8 mouse cellular contexts compared by ENCODE assay signal in genomic region chr10:59970450-59971062, GRCm38 (mm10). TPM values are rescaled to one million over a fixed set of nuclear protein-coding genes. Genes with fewer than 3 reads are reported as not detected.
DNase-seq lines count a peak whose midpoint lies in the region; ATAC-seq and TF ChIP-seq lines count a peak whose summit lies in the region.

No protein-coding gene starts in this region.

- no peak for TF ChIP-seq CTCF in G1E (IDR thresholded peaks at IDR 0.05; ENCODE audit: low read depth, low read length)
- no peak for TF ChIP-seq CTCF in liver, postnatal 0 days (IDR thresholded peaks at IDR 0.05; ENCODE audit: low read depth)

- no peak for ATAC-seq in G1E (ENCODE audit: extremely low read depth, insufficient number of reproducible peaks, low FRiP score, poor library complexity, severe bottlenecking)
- ATAC-seq in heart, embryonic 16.5 days (replicated peaks; ENCODE audit: extremely low read depth, insufficient read depth, low FRiP score) = no peak
- ATAC-seq in liver, postnatal 0 days = no peak
- ATAC-seq in erythroblast, adult 5-6 weeks (replicated peaks; ENCODE audit: low FRiP score, poor library complexity, severe bottlenecking) = no peak

- H3K36me3 ChIP-seq in G1E (replicated peaks) = no peaks in the 10 kb centered on the region
- no peaks in the 10 kb centered on the region for H3K36me3 ChIP-seq in heart, embryonic 16.5 days (ENCODE audit: control insufficient read depth, insufficient read depth)
- H3K36me3 ChIP-seq in liver, postnatal 0 days (replicated peaks; ENCODE audit: insufficient read depth, low read length) = no peaks in the 10 kb centered on the region

- H3K4me1 ChIP-seq in G1E (ENCODE audit: insufficient read depth, low read depth, low read length) = peaks cover 54% of the 10 kb centered on the region
- peaks cover 63% of the 10 kb centered on the region for H3K4me1 ChIP-seq in heart, embryonic 16.5 days (ENCODE audit: control insufficient read depth, insufficient read depth, low read length)
- peaks cover 55% of the 10 kb centered on the region for H3K4me1 ChIP-seq in liver, postnatal 0 days (ENCODE audit: insufficient read depth)

- H3K4me3 ChIP-seq in G1E (ENCODE audit: low read depth, low read length) = peak overlapping the region; percentile 67; the same call in 1 of the 2 replicates
- peak overlapping the region; percentile 60 for H3K4me3 ChIP-seq in heart, embryonic 16.5 days (ENCODE audit: low read length)
- H3K4me3 ChIP-seq in liver, postnatal 0 days (ENCODE audit: low read depth, low read length) = peak overlapping the region; percentile 42

- peak; percentile 57 for DNase-seq in cerebellum, adult 11-12 months
- DNase-seq in cerebellum, postnatal 10 days = no peak
- DNase-seq in G1E (ENCODE audit: low spot score) = no peak
- DNase-seq in liver, postnatal 0 days = peak; percentile 15
- DNase-seq in ovary, postnatal 36 days (ENCODE audit: low spot score) = no peak
- DNase-seq in urinary bladder, postnatal 25 days (ENCODE audit: low spot score) = no peak

- peak overlapping the region; percentile 98 for H3K27ac ChIP-seq in heart, embryonic 16.5 days (ENCODE audit: low read length)
- peak overlapping the region; percentile 89 for H3K27ac ChIP-seq in liver, postnatal 0 days (ENCODE audit: low read depth)

- no peak for TF ChIP-seq EP300 in liver, postnatal 0 days (IDR thresholded peaks at IDR 0.05; ENCODE audit: low read depth)

- H3K27me3 ChIP-seq in G1E (ENCODE audit: insufficient read depth, low read length) = no peaks in the 10 kb centered on the region
- no peaks in the 10 kb centered on the region for H3K27me3 ChIP-seq in heart, embryonic 16.5 days (ENCODE audit: control insufficient read depth, insufficient read depth, low read length)
- no peaks in the 10 kb centered on the region for H3K27me3 ChIP-seq in liver, postnatal 0 days (ENCODE audit: insufficient read depth, low read length)

- H3K9me3 ChIP-seq in G1E (replicated peaks) = no peaks in the 10 kb centered on the region
- no peaks in the 10 kb centered on the region for H3K9me3 ChIP-seq in heart, embryonic 16.5 days (replicated peaks; ENCODE audit: control insufficient read depth, low read length)
- no peaks in the 10 kb centered on the region for H3K9me3 ChIP-seq in liver, postnatal 0 days (ENCODE audit: low read length)

- WGBS in heart, embryonic 16.5 days = 22% methylated on average over 6 of the region's 6 CpGs
- 27% methylated on average over 6 of the region's 6 CpGs for WGBS in liver, postnatal 0 days (ENCODE audit: insufficient replicate concordance)

- H3K4me2 ChIP-seq in heart, embryonic 16.5 days (ENCODE audit: low read depth, low read length) = peak overlapping the region; percentile 87
- peak overlapping the region; percentile 59 for H3K4me2 ChIP-seq in liver, postnatal 0 days (ENCODE audit: low read depth, low read length)

- H3K9ac ChIP-seq in heart, embryonic 16.5 days (ENCODE audit: low read length) = peak overlapping the region; percentile 85
- peak overlapping the region; percentile 64 for H3K9ac ChIP-seq in liver, postnatal 0 days (replicated peaks)

RNA-seq across cellular contexts. Expression of gene Ddit4, which starts 18.9 kb away (rescaled TPM):
- total RNA-seq in G1E (2014; fragmentation: Nextera tagmentation) (21.6 and 27.7 TPM in 2 replicates), G1E (2017) (9.9 TPM in 2 replicates)
- 21.8 and 28.5 TPM in 2 replicates for polyA plus RNA-seq in G1E (2012)
- 29.0 and 31.9 TPM in 2 replicates for polyA plus RNA-seq in heart, embryonic 16.5 days (2015; fragmentation: Nextera tagmentation; extraction: Ambion mirVana)
- 3.6 and 5.2 TPM in 2 replicates for polyA plus RNA-seq in liver, postnatal 0 days (2015; fragmentation: Nextera tagmentation; extraction: Ambion mirVana)
- total RNA-seq in erythroblast, adult 5-6 weeks (2015; ENCODE audit: low replicate concordance) = 1.7 TPM in 1 of 2 replicates, not detected in the other
- total RNA-seq in erythroblast, adult 5-6 weeks (2017; ENCODE audit: low replicate concordance) = 0.17 and 0.84 TPM in 2 replicates

RNA-seq across cellular contexts. Expression of gene Ascc1, which starts 32.0 kb away (rescaled TPM):
- total RNA-seq in G1E (2014; fragmentation: Nextera tagmentation) (19.3 and 22.2 TPM in 2 replicates), G1E (2017) (14.2 and 19.7 TPM in 2 replicates)
- 22.6 and 24.8 TPM in 2 replicates for polyA plus RNA-seq in G1E (2012)
- polyA plus RNA-seq in heart, embryonic 16.5 days (2015; fragmentation: Nextera tagmentation; extraction: Ambion mirVana) = 41.9 and 44.1 TPM in 2 replicates
- 14.1 and 14.7 TPM in 2 replicates for polyA plus RNA-seq in liver, postnatal 0 days (2015; fragmentation: Nextera tagmentation; extraction: Ambion mirVana)
- total RNA-seq in erythroblast, adult 5-6 weeks (2015; ENCODE audit: low replicate concordance) = 11.3 and 13.1 TPM in 2 replicates
- 9.6 and 10.0 TPM in 2 replicates for total RNA-seq in erythroblast, adult 5-6 weeks (2017; ENCODE audit: low replicate concordance)

RNA-seq across cellular contexts. Expression of gene Anapc16, which starts 32.4 kb away (rescaled TPM):
- total RNA-seq in G1E (2014; fragmentation: Nextera tagmentation) = 43.2 and 54.4 TPM in 2 replicates
- 26.3 and 28.2 TPM in 2 replicates for total RNA-seq in G1E (2017)
- polyA plus RNA-seq in G1E (2012) = 36.7 and 38.4 TPM in 2 replicates
- polyA plus RNA-seq in heart, embryonic 16.5 days (2015; fragmentation: Nextera tagmentation; extraction: Ambion mirVana) = 89.3 and 90.1 TPM in 2 replicates
- polyA plus RNA-seq in liver, postnatal 0 days (2015; fragmentation: Nextera tagmentation; extraction: Ambion mirVana) = 37.3 and 37.7 TPM in 2 replicates
- 16.3 and 21.3 TPM in 2 replicates for total RNA-seq in erythroblast, adult 5-6 weeks (2015; ENCODE audit: low replicate concordance)
- total RNA-seq in erythroblast, adult 5-6 weeks (2017; ENCODE audit: low replicate concordance) = 23.4 and 27.5 TPM in 2 replicates

Comparison
In these comparisons a context has a peak if more than half of its experiments do, and no peak if none do; other contexts are left out.
1. DNase-seq: peak in cerebellum, adult 11-12 months (single experiment) and liver, postnatal 0 days (single experiment); none in cerebellum, postnatal 10 days (0 of 2), G1E (single experiment), ovary, postnatal 36 days (single experiment) and urinary bladder, postnatal 25 days (single experiment).
2. Peak in every context shown above with its lines, with median percentiles within 50 percentile points of each other: H3K4me3 ChIP-seq.